Mouse (Mus musculus) C2C12 (cell line): ENCODE results near the gene Adam23.

ENCODE experiments used
- CTCF ChIP-seq: IDR thresholded peaks from one replicate; pipeline ENCODE4 v1.5.1; 2011; ENCODE audit not compliant: control insufficient read depth, insufficient read depth, insufficient read length
- MAX ChIP-seq: IDR thresholded peaks from one replicate; pipeline ENCODE4 v1.6.1; 2011; ENCODE audit warnings: mild to moderate bottlenecking, control low read depth
- MYOD1 ChIP-seq: IDR thresholded peaks from one replicate; pipeline ENCODE4 v1.6.1; 2011; ENCODE audit warnings: low read depth; ENCODE audit not compliant: control insufficient read depth, insufficient read length
- MYOG ChIP-seq: IDR thresholded peaks from one replicate; pipeline ENCODE4 v1.6.1; 2011; ENCODE audit not compliant: control insufficient read depth, insufficient read length; ENCODE audit errors: extremely low read depth
- USF1 ChIP-seq: IDR thresholded peaks from one replicate; pipeline ENCODE4 v1.6.1; 2011; ENCODE audit warnings: low read depth, mild to moderate bottlenecking, control low read depth, moderate library complexity

DNA sequence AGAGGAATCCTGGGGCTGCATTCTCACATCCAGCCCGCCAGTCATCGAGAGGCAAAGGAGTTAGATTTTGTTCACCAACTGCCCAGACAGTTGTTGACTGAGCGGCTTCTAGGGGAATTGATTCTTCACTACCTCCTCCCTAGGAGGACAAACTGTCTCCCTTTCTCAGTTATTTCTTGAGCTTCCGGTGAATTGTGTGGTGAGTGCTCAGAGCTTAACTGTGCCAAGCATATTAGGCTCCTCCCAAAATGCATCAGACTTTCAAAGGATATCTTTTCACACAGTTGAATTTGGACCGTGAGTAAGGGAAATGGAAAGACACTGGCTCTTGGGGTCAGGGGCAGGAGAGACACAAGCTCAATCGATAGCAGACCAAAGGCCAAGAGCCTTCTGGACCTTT, 39.0 kb downstream of the Adam23 start:
- TF ChIP-seq CTCF (no peak), MAX (no peak), USF1 (no peak), MYOG (no peak), MYOD1 (no peak)
